Mouse (Mus musculus) CH12.LX (cell line): ENCODE data around the gene Gm37240. TPM values are rescaled to one million over a fixed set of nuclear protein-coding genes. Genes with fewer than 3 reads are reported as not detected.

Experiments
- DNase-seq: peaks from one replicate; pipeline ENCODE4 v3.0.0-alpha.2; 2013; ENCODE audit errors: extremely low read depth
- H3K27ac ChIP-seq: 2 replicates; pipeline ENCODE4 v1.5.1; 2012; ENCODE audit warnings: low read depth, mild to moderate bottlenecking, control low read depth, moderate library complexity; ENCODE audit not compliant: insufficient read depth
- H3K27me3 ChIP-seq: replicated peaks from 2 replicates; pipeline ENCODE3; 2012; ENCODE audit warnings: inconsistent platforms
- H3K36me3 ChIP-seq, 2 experiments: replicated peaks in 1 of 2; 2 replicates each; pipeline versions ENCODE3 to v1.6.1; 2012; ENCODE audit warnings: inconsistent platforms in 1 of 2, low read length in 1 of 2, mild to moderate bottlenecking in 1 of 2, mixed read lengths in 1 of 2, moderate library complexity in 1 of 2; ENCODE audit not compliant: control insufficient read depth in 1 of 2, insufficient read depth in 1 of 2
- H3K4me1 ChIP-seq, 2 experiments: 2 replicates each; pipeline ENCODE4 v1.6.1; 2012; ENCODE audit warnings: inconsistent platforms in 1 of 2, moderate library complexity in 1 of 2; ENCODE audit not compliant: insufficient read depth in 2 of 2, control insufficient read depth in 1 of 2
- H3K4me2 ChIP-seq: 2 replicates; pipeline ENCODE4 v1.6.1; 2012; ENCODE audit warnings: low read depth, mild to moderate bottlenecking, control low read depth; ENCODE audit not compliant: poor library complexity, insufficient read depth, severe bottlenecking
- H3K4me3 ChIP-seq, 3 experiments: fragments of 150-350 bp in 1 of 3; sonication (generic) in 1 of 3; replicated peaks in 1 of 3; 2 replicates each; pipeline versions ENCODE3 to v1.5.1; 2011 to 2012; ENCODE audit warnings: low read depth in 2 of 3, low read length in 2 of 3, mild to moderate bottlenecking in 2 of 3, moderate library complexity in 2 of 3, control low read depth in 1 of 3, improper control_type of control experiment in 1 of 3, inconsistent platforms in 1 of 3, mixed read lengths in 1 of 3; ENCODE audit not compliant: poor library complexity in 1 of 3
- H3K79me2 ChIP-seq: replicated peaks from 2 replicates; pipeline ENCODE4 v1.6.1; 2012; ENCODE audit warnings: mild to moderate bottlenecking, moderate library complexity; ENCODE audit not compliant: control insufficient read depth, poor library complexity, insufficient read depth, severe bottlenecking; ENCODE audit errors: extremely low read depth
- H3K9ac ChIP-seq: 2 replicates; pipeline ENCODE4 v1.6.1; 2012; ENCODE audit warnings: low read depth, mild to moderate bottlenecking, control low read depth, moderate library complexity; ENCODE audit not compliant: insufficient read depth
- H3K9me3 ChIP-seq: replicated peaks from 2 replicates; pipeline ENCODE3; 2012; ENCODE audit warnings: low read length, inconsistent platforms, mixed read lengths
- CHD1 ChIP-seq: IDR thresholded peaks from 2 replicates; pipeline ENCODE4 v1.6.1; 2012; ENCODE audit warnings: low read depth, low read length, improper control_type of control experiment, inconsistent platforms
- CTCF ChIP-seq, 2 experiments: IDR thresholded peaks in 1 of 2; conservative IDR thresholded peaks in 1 of 2; 2 replicates each; pipeline ENCODE4 v1.5.1; 2011 to 2012; ENCODE audit warnings: low read depth in 2 of 2, low read length in 2 of 2, improper control_type of control experiment in 1 of 2, inconsistent platforms in 1 of 2, mild to moderate bottlenecking in 1 of 2, moderate library complexity in 1 of 2
- EP300 ChIP-seq: IDR thresholded peaks from 2 replicates; pipeline ENCODE4 v1.6.1; 2011; ENCODE audit warnings: low read length, improper control_type of control experiment
- MAFK ChIP-seq: IDR thresholded peaks from 2 replicates; pipeline ENCODE4 v1.6.1; 2011; ENCODE audit warnings: low read length, improper control_type of control experiment; ENCODE audit not compliant: insufficient replicate concordance
- MAX ChIP-seq: IDR thresholded peaks from 2 replicates; pipeline ENCODE4 v1.6.1; 2011; ENCODE audit warnings: low read length, improper control_type of control experiment
- PAX5 ChIP-seq: IDR thresholded peaks from 2 replicates; pipeline ENCODE4 v1.6.1; 2012; ENCODE audit warnings: low read length, inconsistent platforms, mixed read lengths
- POLR2A ChIP-seq: IDR thresholded peaks from 2 replicates; pipeline ENCODE4 v1.6.1; 2011; ENCODE audit warnings: low read depth, mild to moderate bottlenecking, improper control_type of control experiment, low read length
- POLR2AphosphoS2 ChIP-seq: IDR thresholded peaks from 2 replicates; pipeline ENCODE4 v1.6.1; 2011; ENCODE audit warnings: low read depth, low read length, improper control_type of control experiment
- RAD21 ChIP-seq: IDR thresholded peaks from 2 replicates; pipeline ENCODE4 v1.6.1; 2011; ENCODE audit warnings: low read depth, mild to moderate bottlenecking, low read length, improper control_type of control experiment, moderate library complexity
- SIN3A ChIP-seq: IDR thresholded peaks from 2 replicates; pipeline ENCODE4 v1.6.1; 2012; ENCODE audit warnings: low read length, improper control_type of control experiment, inconsistent platforms
- SMC3 ChIP-seq: IDR thresholded peaks from 2 replicates; pipeline ENCODE4 v1.6.1; 2011; ENCODE audit warnings: low read depth, low read length, improper control_type of control experiment
- TCF12 ChIP-seq: IDR thresholded peaks from 2 replicates; pipeline ENCODE4 v1.6.1; 2014; ENCODE audit warnings: low read depth, mild to moderate bottlenecking, inconsistent platforms, low read length, improper control_type of control experiment
- USF2 ChIP-seq: conservative IDR thresholded peaks from 2 replicates; pipeline ENCODE4 v1.6.1; 2011; ENCODE audit warnings: low read depth, low read length, improper control_type of control experiment
- ZC3H11A ChIP-seq: IDR thresholded peaks from 2 replicates; pipeline ENCODE4 v1.6.1; 2012; ENCODE audit warnings: low read depth, mild to moderate bottlenecking, inconsistent platforms, low read length, improper control_type of control experiment
- ZMIZ1 ChIP-seq: IDR thresholded peaks from 2 replicates; pipeline ENCODE4 v1.6.1; 2012; ENCODE audit warnings: low read depth, mild to moderate bottlenecking, inconsistent platforms, low read length, improper control_type of control experiment
- dilution Hi-C: fragments of 300-500 bp; cut with MboI; formaldehyde crosslinking; loops from 2 replicates; pipeline ENCODE4 v1.14.3; 2020; ENCODE audit warnings: low sequenced_read_pairs; ENCODE audit not compliant: extremely low pct_unique_long_range_greater_than_20kb, extremely low pct_ligation_motif_present
- in situ Hi-C: fragments of 300-500 bp; cut with MboI; formaldehyde crosslinking; loops from 3 replicates; pipeline ENCODE4 v1.14.3; 2019; ENCODE audit warnings: low sequenced_read_pairs, low pct_ligation_motif_present, low pct_unique_long_range_greater_than_20kb, mixed read lengths
- polyA plus RNA-seq: library from polyadenylated mRNA; unstranded; fragments of >175 nt; gene quantifications from 2 replicates; pipeline ENCODE4 v1.2.1, GENCODE M21; 2012; ENCODE audit warnings: low read depth; ENCODE audit not compliant: insufficient read length
- total RNA-seq, 2 experiments: library from RNA; depleted of rRNA; stranded (reverse); fragments of 300-350 nt in 1 of 2; fragments of >200 nt in 1 of 2; gene quantifications; 2 replicates each; pipeline ENCODE4 v1.2.3; 2012 to 2014

The Gm37240 gene
- total and polyA plus RNA-seq, 3 experiments, result 0.08 to 0.19 (median 0.14) TPM

DNA sequence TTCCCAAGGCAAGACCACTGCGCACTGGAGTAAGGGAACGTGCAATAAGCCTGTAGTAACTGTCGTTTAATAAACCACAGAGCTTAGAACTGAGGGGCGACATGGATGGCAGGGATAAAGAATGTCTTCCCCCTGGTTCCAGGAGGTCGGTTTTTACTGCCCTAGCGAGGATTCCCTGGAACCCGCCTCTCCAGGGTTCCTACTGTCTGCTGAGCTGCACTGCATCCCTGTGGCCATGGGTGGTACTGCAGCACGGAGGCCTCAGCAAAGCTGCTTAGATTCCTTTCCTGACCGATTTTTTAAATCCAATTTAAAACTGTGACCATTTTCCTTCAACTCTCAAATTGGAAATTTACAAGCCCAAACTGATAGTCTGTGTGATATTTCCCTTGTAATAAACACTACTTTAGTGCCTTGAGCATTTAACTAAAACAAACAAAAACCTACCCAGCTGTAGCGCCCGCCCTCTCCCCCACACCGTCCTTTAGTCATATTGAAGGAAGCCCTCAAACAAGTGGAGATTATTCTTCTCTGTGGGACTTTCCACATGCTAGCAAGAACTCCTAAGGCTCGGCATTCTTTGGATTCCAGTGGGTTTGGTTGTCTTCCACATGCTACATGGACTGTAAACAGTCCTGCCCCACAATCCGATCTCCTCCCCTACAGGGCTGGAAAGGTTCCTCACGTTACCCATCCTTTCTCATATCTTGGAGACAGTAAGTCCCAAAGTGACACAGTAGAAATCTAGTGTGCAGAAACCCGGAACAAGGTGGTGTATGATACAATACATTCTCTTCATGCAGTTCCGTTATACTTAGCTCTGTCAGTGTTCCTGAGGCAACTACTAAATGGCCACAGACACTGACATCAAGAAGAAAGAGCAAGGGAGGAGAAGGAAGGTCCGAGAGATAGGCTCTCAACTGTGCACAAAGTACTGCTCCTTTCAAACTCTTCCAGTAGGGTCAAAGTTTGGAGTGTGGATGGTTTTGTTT is 36.9 kb upstream of the Gm37240 start:
- dilution Hi-C loops (no loop called here), in situ Hi-C loops (no loop called here)
- Histone ChIP-seq H3K9me3 (no peaks in the 10 kb centered on the region), H3K4me2 (no peak overlapping the region), H3K36me3 (no peaks in the 10 kb centered on the region), H3K9ac (no peak overlapping the region), H3K4me1 (no peaks in the 10 kb centered on the region), H3K4me3 (no peak overlapping the region), H3K27ac (no peak overlapping the region), H3K27me3 (no peaks in the 10 kb centered on the region), H3K79me2 (no peaks in the 10 kb centered on the region)
- TF ChIP-seq ZMIZ1, result no peak
- peak; percentile 84 for TF ChIP-seq SMC3
- TF ChIP-seq ZC3H11A, result peak; percentile 50
- TF ChIP-seq CTCF (conservative IDR thresholded peaks at IDR 0.05 in 1 of 2, IDR thresholded peaks at IDR 0.05 in 1 of 2; ENCODE audit: low read depth in 2 of 2, low read length in 2 of 2), result peak; percentile 84 to 90
- peak; percentile 91 for TF ChIP-seq RAD21
- TF ChIP-seq PAX5, result no peak
- peak; percentile 58 for DNase-seq

DNA sequence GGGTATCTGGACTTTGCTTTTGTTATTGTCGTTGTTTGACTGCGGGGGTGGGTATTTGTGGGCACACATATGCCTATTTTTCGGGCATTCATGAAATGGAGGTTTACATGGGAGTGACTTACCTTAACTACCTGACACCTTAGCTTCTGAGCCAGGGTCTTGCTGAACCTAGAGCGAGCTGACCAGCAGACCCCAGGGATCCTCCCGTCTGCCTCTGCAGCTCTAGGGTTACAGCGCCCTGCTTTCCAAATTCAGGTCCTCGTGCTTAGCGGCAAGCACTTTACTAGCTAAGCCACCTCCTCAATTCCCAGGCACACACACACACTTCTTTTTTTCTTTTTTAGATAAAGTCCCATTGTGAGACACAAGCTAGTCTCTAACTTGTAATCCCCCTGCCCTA is 36.0 kb upstream of the Gm37240 start:
- no peaks in the 10 kb centered on the region for H3K79me2 ChIP-seq
- no peak overlapping the region for H3K9ac ChIP-seq
- no peaks in the 10 kb centered on the region for H3K36me3 ChIP-seq
- no peak for TF ChIP-seq POLR2A
- TF ChIP-seq SMC3, result no peak
- TF ChIP-seq POLR2AphosphoS2, result no peak
- TF ChIP-seq USF2, result no peak
- TF ChIP-seq CTCF (conservative IDR thresholded peaks at IDR 0.05 in 1 of 2, IDR thresholded peaks at IDR 0.05 in 1 of 2; ENCODE audit: low read depth in 2 of 2, low read length in 2 of 2), result no peak
- no peak for TF ChIP-seq MAFK
- TF ChIP-seq SIN3A, result no peak
- no peak for TF ChIP-seq EP300
- TF ChIP-seq ZC3H11A, result no peak
- no peak for TF ChIP-seq CHD1
- TF ChIP-seq MAX, result no peak
- TF ChIP-seq TCF12, result no peak
- dilution Hi-C loops, result no loop called here
- no peak for DNase-seq
- no peaks in the 10 kb centered on the region for H3K27me3 ChIP-seq
- no peak overlapping the region for H3K4me2 ChIP-seq
- no peak overlapping the region for H3K27ac ChIP-seq
- no peaks in the 10 kb centered on the region for H3K4me1 ChIP-seq
- no peaks in the 10 kb centered on the region for H3K9me3 ChIP-seq
- in situ Hi-C loops, result no loop called here
- H3K4me3 ChIP-seq, result no peak overlapping the region
